ENCODE assay signal across 8 mouse cellular contexts in the genomic region with DNA sequence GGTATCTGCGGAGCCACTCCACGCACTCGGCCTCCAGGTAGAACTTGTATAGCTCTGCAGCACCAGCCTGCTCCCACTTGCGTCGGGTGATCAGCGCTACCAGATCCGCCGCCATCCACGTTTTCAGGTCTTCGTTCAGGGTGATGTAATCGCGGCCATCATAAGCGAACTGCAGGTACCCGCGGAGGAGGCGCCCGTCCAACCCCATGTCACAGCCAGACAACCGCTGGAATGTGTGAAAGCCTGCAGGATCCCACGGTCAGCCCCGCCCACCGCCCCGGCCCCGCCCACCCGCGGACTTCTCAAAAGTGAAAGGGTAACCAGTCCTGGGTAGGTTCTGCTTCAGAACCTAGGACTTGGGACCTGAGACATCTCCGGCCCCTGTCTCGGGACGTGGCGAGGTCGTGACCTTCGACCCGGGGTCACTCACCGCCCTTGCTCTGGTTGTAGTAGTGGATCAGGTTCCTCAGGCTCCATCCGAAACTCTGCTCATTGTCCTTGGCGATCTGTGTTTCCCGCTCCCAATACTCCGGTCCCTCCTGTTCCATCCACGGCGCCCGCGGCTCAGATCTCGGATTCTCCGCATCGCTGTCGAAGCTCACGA. TPM values are rescaled to one million over a fixed set of nuclear protein-coding genes. Genes with fewer than 3 reads are reported as not detected.
DNase-seq lines count a peak whose midpoint lies in the region; ATAC-seq and TF ChIP-seq lines count a peak whose summit lies in the region.

No protein-coding gene starts in this region.

- no peak overlapping the region for H3K27ac ChIP-seq in layer of hippocampus, adult 2 months
- H3K27ac ChIP-seq in forebrain, embryonic 15.5 days (replicated peaks): no peak overlapping the region
- peak overlapping the region; percentile 65 for H3K27ac ChIP-seq in intestine, postnatal 0 days (ENCODE audit: low read depth, low read length)
- no peak overlapping the region for H3K27ac ChIP-seq in neural tube, embryonic 13.5 days (replicated peaks)

- peaks cover 14% of the 10 kb centered on the region for H3K4me1 ChIP-seq in forebrain, embryonic 15.5 days
- H3K4me1 ChIP-seq in intestine, postnatal 0 days (replicated peaks; ENCODE audit: control insufficient read depth, insufficient read depth, low read length): no peaks in the 10 kb centered on the region
- H3K4me1 ChIP-seq in lung, adult 2 months (ENCODE audit: control insufficient read depth, insufficient read depth, low read length): no peaks in the 10 kb centered on the region
- peaks cover 14% of the 10 kb centered on the region for H3K4me1 ChIP-seq in neural tube, embryonic 13.5 days (replicated peaks)

- TF ChIP-seq CTCF in layer of hippocampus, adult 2 months (conservative IDR thresholded peaks at IDR 0.05): no peak
- no peak for TF ChIP-seq CTCF in intestine, postnatal 0 days (IDR thresholded peaks at IDR 0.05; ENCODE audit: low read depth)
- no peak for TF ChIP-seq CTCF in lung, adult 2 months (IDR thresholded peaks at IDR 0.05; ENCODE audit: insufficient read depth, low read length)

- DNase-seq in layer of hippocampus, adult 2 months (ENCODE audit: low spot score in 2 of 2): no peak
- no peak for DNase-seq in layer of hippocampus, postnatal 36 days
- peak; percentile 38 for DNase-seq in adrenal gland, postnatal 10 days
- peak; percentile 40 for DNase-seq in lung, adult 2 months
- DNase-seq in gastrocnemius, postnatal 25 days: no peak

- H3K27me3 ChIP-seq in forebrain, embryonic 15.5 days: peaks cover 15% of the 10 kb centered on the region; the same call in 1 of the 2 replicates
- H3K27me3 ChIP-seq in intestine, postnatal 0 days (replicated peaks; ENCODE audit: control insufficient read depth, insufficient read depth, low read length): 0 out of 2 replicates have a peak, but pooled peaks cover 5% of the 10 kb centered on the region
- peaks cover 37% of the 10 kb centered on the region for H3K27me3 ChIP-seq in neural tube, embryonic 13.5 days

- peak overlapping the region; percentile 58 for H3K4me3 ChIP-seq in layer of hippocampus, adult 2 months
- peak overlapping the region; percentile 54 for H3K4me3 ChIP-seq in forebrain, embryonic 15.5 days
- peak overlapping the region; percentile 52 for H3K4me3 ChIP-seq in intestine, postnatal 0 days (ENCODE audit: low read depth, low read length)
- H3K4me3 ChIP-seq in lung, adult 2 months (replicated peaks; ENCODE audit: extremely low read depth, low read depth, low read length): peak overlapping the region; percentile 77
- H3K4me3 ChIP-seq in neural tube, embryonic 13.5 days: peak overlapping the region; percentile 49

- no peaks in the 10 kb centered on the region for H3K36me3 ChIP-seq in forebrain, embryonic 15.5 days
- no peaks in the 10 kb centered on the region for H3K36me3 ChIP-seq in intestine, postnatal 0 days (ENCODE audit: control insufficient read depth, insufficient read depth)
- no peaks in the 10 kb centered on the region for H3K36me3 ChIP-seq in neural tube, embryonic 13.5 days

- no peak for TF ChIP-seq POLR2A in lung, adult 2 months (IDR thresholded peaks at IDR 0.05; ENCODE audit: borderline replicate concordance, extremely low read depth, low read depth, low read length)

- no peaks in the 10 kb centered on the region for H3K9me3 ChIP-seq in forebrain, embryonic 15.5 days
- H3K9me3 ChIP-seq in intestine, postnatal 0 days (ENCODE audit: control insufficient read depth): no peaks in the 10 kb centered on the region
- H3K9me3 ChIP-seq in neural tube, embryonic 13.5 days: no peaks in the 10 kb centered on the region

- whole genome bisulfite sequencing in forebrain, embryonic 15.5 days: under 1% methylated on average over 46 of the region's 46 CpGs
- 1% methylated on average over 46 of the region's 46 CpGs for WGBS in intestine, postnatal 0 days
- WGBS in lung, adult 2 months: under 1% methylated on average over 46 of the region's 46 CpGs
- WGBS in neural tube, embryonic 13.5 days: under 1% methylated on average over 46 of the region's 46 CpGs

- peak overlapping the region; percentile 99 for H3K4me2 ChIP-seq in forebrain, embryonic 15.5 days (replicated peaks)
- peak overlapping the region; percentile 96 for H3K4me2 ChIP-seq in intestine, postnatal 0 days (replicated peaks; ENCODE audit: low read depth)
- H3K4me2 ChIP-seq in neural tube, embryonic 13.5 days: peak overlapping the region; percentile 97

- peak overlapping the region; percentile 62 for H3K9ac ChIP-seq in forebrain, embryonic 15.5 days (replicated peaks)
- H3K9ac ChIP-seq in intestine, postnatal 0 days (ENCODE audit: low read depth, low read length): 0 out of 2 replicates have a peak overlapping the region, but pooled peaks have one; percentile 28
- H3K9ac ChIP-seq in neural tube, embryonic 13.5 days: peak overlapping the region; percentile 70

- peak; percentile 71 for ATAC-seq in forebrain, embryonic 15.5 days (replicated peaks)
- ATAC-seq in intestine, postnatal 0 days: peak; percentile 69
- ATAC-seq in neural tube, embryonic 13.5 days (ENCODE audit: low read depth): peak; percentile 78

RNA-seq across cellular contexts. Expression of gene Gm11127, which starts 25.2 kb away (rescaled TPM):
- 1 to 10 TPM; 1.6 to 1.7 TPM for total RNA-seq in layer of hippocampus, adult 2 months (2021)
- 1 to 10 TPM; 1.2 to 1.9 TPM for total RNA-seq in layer of hippocampus, postnatal 36 days (2021)
- 1 to 10 TPM; 2.4 to 2.5 TPM for total RNA-seq in adrenal gland, postnatal 10 days (2021)
- polyA plus RNA-seq in forebrain, embryonic 15.5 days (2015; fragmentation: Nextera tagmentation; extraction: Ambion mirVana): not detected in 2 replicates
- 84.2 and 86.5 TPM in 2 replicates for polyA plus RNA-seq in intestine, postnatal 0 days (2015; fragmentation: Nextera tagmentation; extraction: Ambion mirVana)
- not detected in 2 replicates for polyA plus RNA-seq in lung, adult 2 months (2012; rRNA removed)
- polyA plus RNA-seq in neural tube, embryonic 13.5 days (2015; fragmentation: Nextera tagmentation; extraction: Ambion mirVana): not detected in 2 replicates
- 1 to 10 TPM; 1.3 to 2.4 TPM for total RNA-seq in gastrocnemius, postnatal 25 days (2021)

RNA-seq across cellular contexts. Expression of gene Gm19684, which starts 38.1 kb away (rescaled TPM):
- total RNA-seq in layer of hippocampus, adult 2 months (2021): under 1 TPM in 1 of 2 experiments, not detected in 1; 0.29 TPM
- under 1 TPM in 1 of 2 experiments, not detected in 1; 0.23 TPM for total RNA-seq in layer of hippocampus, postnatal 36 days (2021)
- total RNA-seq in adrenal gland, postnatal 10 days (2021): not detected
- polyA plus RNA-seq in forebrain, embryonic 15.5 days (2015; fragmentation: Nextera tagmentation; extraction: Ambion mirVana): not detected in 2 replicates
- polyA plus RNA-seq in intestine, postnatal 0 days (2015; fragmentation: Nextera tagmentation; extraction: Ambion mirVana): 0.17 TPM in 1 of 2 replicates, not detected in the other
- 0.22 and 0.29 TPM in 2 replicates for polyA plus RNA-seq in lung, adult 2 months (2012; rRNA removed)
- polyA plus RNA-seq in neural tube, embryonic 13.5 days (2015; fragmentation: Nextera tagmentation; extraction: Ambion mirVana): not detected in 2 replicates
- total RNA-seq in gastrocnemius, postnatal 25 days (2021): not detected

RNA-seq across cellular contexts. Expression of gene Gm6034, which starts 40.6 kb away (rescaled TPM):
- not detected for total RNA-seq in layer of hippocampus, adult 2 months (2021)
- total RNA-seq in layer of hippocampus, postnatal 36 days (2021): under 1 TPM in 1 of 2 experiments, not detected in 1; 0.22 TPM
- not detected for total RNA-seq in adrenal gland, postnatal 10 days (2021)
- not detected in 2 replicates for polyA plus RNA-seq in forebrain, embryonic 15.5 days (2015; fragmentation: Nextera tagmentation; extraction: Ambion mirVana)
- 2.8 and 3.1 TPM in 2 replicates for polyA plus RNA-seq in intestine, postnatal 0 days (2015; fragmentation: Nextera tagmentation; extraction: Ambion mirVana)
- polyA plus RNA-seq in lung, adult 2 months (2012; rRNA removed): not detected in 2 replicates
- not detected in 2 replicates for polyA plus RNA-seq in neural tube, embryonic 13.5 days (2015; fragmentation: Nextera tagmentation; extraction: Ambion mirVana)
- total RNA-seq in gastrocnemius, postnatal 25 days (2021): not detected

RNA-seq across cellular contexts. Expression of gene H2-T22, which starts 40.8 kb away (rescaled TPM):
- total RNA-seq in layer of hippocampus, adult 2 months (2021): 10 to 100 TPM in 1 of 2 experiments, 1 to 10 TPM in 1; 9.1 to 10.3 TPM
- 10 to 100 TPM in 1 of 2 experiments, 1 to 10 TPM in 1; 9.0 to 11.0 TPM for total RNA-seq in layer of hippocampus, postnatal 36 days (2021)
- 10 to 100 TPM; 23.5 to 25.4 TPM for total RNA-seq in adrenal gland, postnatal 10 days (2021)
- 5.8 and 5.9 TPM in 2 replicates for polyA plus RNA-seq in forebrain, embryonic 15.5 days (2015; fragmentation: Nextera tagmentation; extraction: Ambion mirVana)
- 19.5 and 21.2 TPM in 2 replicates for polyA plus RNA-seq in intestine, postnatal 0 days (2015; fragmentation: Nextera tagmentation; extraction: Ambion mirVana)
- polyA plus RNA-seq in lung, adult 2 months (2012; rRNA removed): 53.9 and 55.1 TPM in 2 replicates
- polyA plus RNA-seq in neural tube, embryonic 13.5 days (2015; fragmentation: Nextera tagmentation; extraction: Ambion mirVana): 7.1 and 7.9 TPM in 2 replicates
- 1 to 10 TPM; 5.8 to 7.2 TPM for total RNA-seq in gastrocnemius, postnatal 25 days (2021)

RNA-seq across cellular contexts. Expression of gene Gm7030, which starts 45.9 kb away (rescaled TPM):
- not detected for total RNA-seq in layer of hippocampus, adult 2 months (2021)
- total RNA-seq in layer of hippocampus, postnatal 36 days (2021): not detected
- total RNA-seq in adrenal gland, postnatal 10 days (2021): not detected
- not detected in 2 replicates for polyA plus RNA-seq in forebrain, embryonic 15.5 days (2015; fragmentation: Nextera tagmentation; extraction: Ambion mirVana)
- 0.93 and 1.3 TPM in 2 replicates for polyA plus RNA-seq in intestine, postnatal 0 days (2015; fragmentation: Nextera tagmentation; extraction: Ambion mirVana)
- not detected in 2 replicates for polyA plus RNA-seq in lung, adult 2 months (2012; rRNA removed)
- polyA plus RNA-seq in neural tube, embryonic 13.5 days (2015; fragmentation: Nextera tagmentation; extraction: Ambion mirVana): not detected in 2 replicates
- total RNA-seq in gastrocnemius, postnatal 25 days (2021): not detected

Comparison
In these comparisons a context has a peak if more than half of its experiments do, and no peak if none do; other contexts are left out.
1. DNase-seq: peak in adrenal gland, postnatal 10 days (single experiment) and lung, adult 2 months (single experiment); none in layer of hippocampus, adult 2 months (0 of 2), layer of hippocampus, postnatal 36 days (0 of 2) and gastrocnemius, postnatal 25 days (single experiment).
2. Peak in every context shown above with its lines, with median percentiles within 50 percentile points of each other: H3K4me3 ChIP-seq, ATAC-seq, H3K4me2 ChIP-seq and H3K9ac ChIP-seq.